Mouse (Mus musculus): Measurements from ENCODE around the gene Sh3bp1.

- TF ChIP-seq CTCF (IDR thresholded peaks at IDR 0.05; ENCODE audit: low read depth), result no peak
- no peak for TF ChIP-seq EP300 (IDR thresholded peaks at IDR 0.05; ENCODE audit: low read depth)
Observed at GRCm38 (mm10) chr15:78863154-78863553, 36.4 kb upstream of the Sh3bp1 start.

All from heart, postnatal 0 days (tissue).